In the genomic region with DNA sequence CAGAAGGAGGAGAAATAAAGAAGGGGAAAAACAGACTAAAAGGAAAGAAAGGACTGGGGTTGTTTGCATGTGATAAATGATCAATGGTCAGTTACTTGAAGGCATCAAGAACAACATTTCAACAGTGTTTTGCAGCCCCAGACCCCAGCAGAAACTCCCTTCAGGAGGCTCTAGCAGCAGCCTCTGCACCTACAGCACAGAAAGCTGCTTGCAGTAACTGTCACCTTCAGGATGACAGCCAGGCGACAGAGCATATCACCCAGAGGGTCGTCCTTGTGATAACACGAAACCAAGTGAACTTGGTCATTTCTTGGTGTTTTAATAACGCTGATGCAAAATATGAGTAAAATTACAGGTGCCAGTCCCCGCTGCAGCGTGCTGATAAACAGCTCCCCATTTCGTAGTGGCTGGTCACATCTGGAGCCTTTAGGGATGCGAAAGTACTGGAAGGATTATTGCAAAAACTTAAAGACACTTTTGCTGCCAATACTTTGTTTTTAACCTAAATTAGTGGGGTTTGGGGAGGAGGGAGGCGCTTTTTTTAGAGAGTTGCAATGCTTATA, we compare ENCODE assay signal across 8 mouse cellular contexts. TPM values are rescaled to one million over a fixed set of nuclear protein-coding genes. Genes with fewer than 3 reads are reported as not detected.
DNase-seq lines count a peak whose midpoint lies in the region.

No protein-coding gene starts in this region.

- peak; percentile 63 for DNase-seq in 3T3-L1 (ENCODE audit: low read depth, low spot score)
- DNase-seq in adrenal gland, adult 8-10 months, result peak; percentile 52
- DNase-seq in fibroblast of lung, adult 2 months (ENCODE audit: low read depth), result peak; percentile 32
- peak; percentile 66 to 73 for DNase-seq in heart, postnatal 14 days
- DNase-seq in large intestine, adult 2 months (ENCODE audit: low read depth, low spot score), result peak; percentile 7
- peak; percentile 84 for DNase-seq in lung, postnatal 36 days
- DNase-seq in right cerebral cortex, postnatal 14 days, result peak; percentile 49
- DNase-seq in T-cell, adult 2 months (ENCODE audit: low spot score), result no peak

- intact Hi-C loops in heart, postnatal 14 days (cut with DNase I), result loop anchor here (2.0 to 5.0 kb wide), 2 partner anchors 36 to 49 kb away; no protein-coding TSS in a partner anchor

- WGBS in large intestine, adult 2 months, result 16% methylated on average over 9 of the region's 9 CpGs

RNA-seq across cellular contexts. Expression of gene Ssbp2, which starts 38.6 kb away (rescaled TPM):
- total RNA-seq in adrenal gland, adult 8-10 months (2022), result 10 to 100 TPM; 21.7 to 45.1 (median 30.5) TPM
- 10 to 100 TPM; 50.5 to 51.9 TPM for total RNA-seq in heart, postnatal 14 days (2021)
- polyA plus RNA-seq in large intestine, adult 2 months (2012; rRNA removed), result 8.2 and 9.7 TPM in 2 replicates
